Mouse (Mus musculus) MEL (cell line): ENCODE results near the gene 1700013G24Rik. TPM values are rescaled to one million over a fixed set of nuclear protein-coding genes. Genes with fewer than 3 reads are reported as not detected.

Experiments
- DNase-seq: peaks from one replicate; pipeline ENCODE4 v3.0.0; 2011; ENCODE audit warnings: low read depth, low spot score
- H3K27ac ChIP-seq: 2 replicates; pipeline ENCODE4 v1.5.1; 2012; ENCODE audit warnings: low read depth, mild to moderate bottlenecking, control low read depth, low read length, moderate library complexity; ENCODE audit not compliant: control insufficient read depth
- H3K27me3 ChIP-seq, 2 experiments: fragments of 150-350 bp in 1 of 2; sonication (generic) in 1 of 2; 2 replicates each; pipeline ENCODE4 v1.6.1; 2012; ENCODE audit warnings: low read length in 2 of 2, mild to moderate bottlenecking in 2 of 2, improper control_type of control experiment in 1 of 2, moderate library complexity in 1 of 2; ENCODE audit not compliant: insufficient read depth in 2 of 2, control insufficient read depth in 1 of 2
- H3K36me3 ChIP-seq, 2 experiments: 2 replicates each; pipeline ENCODE4 v1.6.1; 2012 to 2014; ENCODE audit warnings: low read length in 2 of 2, improper control_type of control experiment in 1 of 2, inconsistent platforms in 1 of 2, mild to moderate bottlenecking in 1 of 2; ENCODE audit not compliant: insufficient read depth in 2 of 2, control insufficient read depth in 1 of 2
- H3K4me1 ChIP-seq, 2 experiments: fragments of 150-350 bp in 1 of 2; sonication (generic) in 1 of 2; 2 replicates each; pipeline ENCODE4 v1.6.1; 2012; ENCODE audit warnings: low read length in 2 of 2, improper control_type of control experiment in 1 of 2, mild to moderate bottlenecking in 1 of 2; ENCODE audit not compliant: insufficient read depth in 2 of 2, control insufficient read depth in 1 of 2
- H3K4me3 ChIP-seq, 2 experiments: fragments of 150-350 bp in 1 of 2; sonication (generic) in 1 of 2; 2 replicates each; pipeline ENCODE4 v1.5.1; 2012; ENCODE audit warnings: low read depth in 2 of 2, low read length in 2 of 2, mild to moderate bottlenecking in 2 of 2, moderate library complexity in 2 of 2, control low read depth in 1 of 2, improper control_type of control experiment in 1 of 2; ENCODE audit not compliant: control insufficient read depth in 1 of 2, insufficient read depth in 1 of 2
- H3K79me2 ChIP-seq: 2 replicates; pipeline ENCODE4 v1.6.1; 2012; ENCODE audit warnings: mild to moderate bottlenecking, low read length, moderate library complexity; ENCODE audit not compliant: control insufficient read depth, poor library complexity, insufficient read depth
- H3K9ac ChIP-seq: 2 replicates; pipeline ENCODE4 v1.6.1; 2012; ENCODE audit warnings: low read depth, mild to moderate bottlenecking, control low read depth, low read length, moderate library complexity; ENCODE audit not compliant: control insufficient read depth, poor library complexity, severe bottlenecking
- H3K9me3 ChIP-seq: fragments of 150-350 bp; sonication (generic); replicated peaks from 2 replicates; pipeline ENCODE4 v1.6.1; 2012; ENCODE audit warnings: mild to moderate bottlenecking, low read length, improper control_type of control experiment, moderate library complexity; ENCODE audit not compliant: insufficient read depth
- CTCF ChIP-seq, 3 experiments: IDR thresholded peaks in 2 of 3; conservative IDR thresholded peaks in 1 of 3; 2 replicates each; pipeline ENCODE4 v1.5.1; 2011 to 2012; ENCODE audit warnings: low read length in 3 of 3, low read depth in 2 of 3, mild to moderate bottlenecking in 2 of 3, improper control_type of control experiment in 1 of 3, inconsistent platforms in 1 of 3, mixed read lengths in 1 of 3, moderate library complexity in 1 of 3; ENCODE audit not compliant: control insufficient read depth in 1 of 3, insufficient read depth in 1 of 3, poor library complexity in 1 of 3, severe bottlenecking in 1 of 3
- E2F4 ChIP-seq: IDR thresholded peaks from 2 replicates; pipeline ENCODE4 v1.6.1; 2011; ENCODE audit warnings: low read depth, low read length, improper control_type of control experiment, borderline replicate concordance
- ETS1 ChIP-seq: IDR thresholded peaks from 2 replicates; pipeline ENCODE4 v1.6.1; 2012; ENCODE audit warnings: low read depth, mild to moderate bottlenecking, inconsistent platforms, low read length, improper control_type of control experiment, moderate library complexity
- GATA1 ChIP-seq: IDR thresholded peaks from 2 replicates; pipeline ENCODE4 v1.6.1; 2011; ENCODE audit warnings: low read depth, low read length, improper control_type of control experiment
- HCFC1 ChIP-seq: IDR thresholded peaks from 2 replicates; pipeline ENCODE4 v1.6.1; 2012; ENCODE audit warnings: low read depth, mild to moderate bottlenecking, inconsistent platforms, low read length, improper control_type of control experiment, moderate library complexity
- KAT2A ChIP-seq: conservative IDR thresholded peaks from 2 replicates; pipeline ENCODE4 v1.6.1; 2012; ENCODE audit warnings: low read depth, low read length, improper control_type of control experiment, inconsistent platforms
- MAFK ChIP-seq: IDR thresholded peaks from 2 replicates; pipeline ENCODE4 v1.6.1; 2011; ENCODE audit warnings: low read depth, mild to moderate bottlenecking, low read length, improper control_type of control experiment, borderline replicate concordance
- MAX ChIP-seq: IDR thresholded peaks from 2 replicates; pipeline ENCODE4 v1.6.1; 2011; ENCODE audit warnings: low read length, improper control_type of control experiment
- MAZ ChIP-seq: IDR thresholded peaks from 2 replicates; pipeline ENCODE4 v1.6.1; 2012; ENCODE audit warnings: low read depth, mild to moderate bottlenecking, inconsistent platforms, low read length, improper control_type of control experiment
- MEF2A ChIP-seq: IDR thresholded peaks from 2 replicates; pipeline ENCODE4 v1.6.1; 2014; ENCODE audit warnings: low read depth, mild to moderate bottlenecking, inconsistent platforms, low read length, improper control_type of control experiment; ENCODE audit not compliant: poor library complexity, insufficient replicate concordance, severe bottlenecking; ENCODE audit errors: extremely low read depth
- MYB ChIP-seq: IDR thresholded peaks from 2 replicates; pipeline ENCODE4 v1.6.1; 2011; ENCODE audit warnings: mild to moderate bottlenecking, low read depth, low read length, improper control_type of control experiment
- MYC ChIP-seq: IDR thresholded peaks from 2 replicates; pipeline ENCODE4 v1.6.1; 2011; ENCODE audit warnings: low read depth, mild to moderate bottlenecking, low read length, improper control_type of control experiment, moderate library complexity
- NELFE ChIP-seq: IDR thresholded peaks from 2 replicates; pipeline ENCODE4 v1.6.1; 2011; ENCODE audit warnings: low read depth, low read length, improper control_type of control experiment
- NRF1 ChIP-seq: IDR thresholded peaks from 2 replicates; pipeline ENCODE4 v1.6.1; 2014; ENCODE audit warnings: low read depth, mild to moderate bottlenecking, inconsistent platforms, low read length, improper control_type of control experiment, moderate library complexity; ENCODE audit not compliant: poor library complexity, insufficient read depth, severe bottlenecking
- POLR2A ChIP-seq, 2 experiments: IDR thresholded peaks; 2 replicates each; pipeline ENCODE4 v1.6.1; 2011 to 2012; ENCODE audit warnings: low read length in 2 of 2, mild to moderate bottlenecking in 2 of 2, control low read depth in 1 of 2, improper control_type of control experiment in 1 of 2, low read depth in 1 of 2, moderate library complexity in 1 of 2; ENCODE audit not compliant: control insufficient read depth in 1 of 2, insufficient read depth in 1 of 2, poor library complexity in 1 of 2
- POLR2AphosphoS2 ChIP-seq: IDR thresholded peaks from 2 replicates; pipeline ENCODE4 v1.6.1; 2011; ENCODE audit warnings: low read length, improper control_type of control experiment
- POLR2AphosphoS5 ChIP-seq: IDR thresholded peaks from 2 replicates; pipeline ENCODE4 v1.6.1; 2012; ENCODE audit warnings: low read depth, borderline replicate concordance, mild to moderate bottlenecking, inconsistent platforms, low read length, moderate library complexity, mixed read lengths
- SIN3A ChIP-seq: IDR thresholded peaks from 2 replicates; pipeline ENCODE4 v1.6.1; 2012; ENCODE audit warnings: low read length, improper control_type of control experiment, inconsistent platforms
- TAL1 ChIP-seq: IDR thresholded peaks from 2 replicates; pipeline ENCODE4 v1.6.1; 2012; ENCODE audit warnings: mild to moderate bottlenecking, inconsistent platforms, low read length, moderate library complexity, mixed read lengths
- TCF12 ChIP-seq: IDR thresholded peaks from 2 replicates; pipeline ENCODE4 v1.6.1; 2014; ENCODE audit warnings: low read depth, mild to moderate bottlenecking, inconsistent platforms, low read length, improper control_type of control experiment, moderate library complexity
- UBTF ChIP-seq: IDR thresholded peaks from 2 replicates; pipeline ENCODE4 v1.6.1; 2012; ENCODE audit warnings: low read depth, mild to moderate bottlenecking, inconsistent platforms, low read length, improper control_type of control experiment, moderate library complexity, borderline replicate concordance; ENCODE audit not compliant: insufficient read depth
- USF1 ChIP-seq: IDR thresholded peaks from 2 replicates; pipeline ENCODE4 v1.6.1; 2014; ENCODE audit warnings: low read depth, mild to moderate bottlenecking, inconsistent platforms, low read length, improper control_type of control experiment, moderate library complexity
- ZKSCAN1 ChIP-seq: IDR thresholded peaks from 2 replicates; pipeline ENCODE4 v1.6.1; 2012; ENCODE audit warnings: low read depth, mild to moderate bottlenecking, inconsistent platforms, low read length, improper control_type of control experiment, moderate library complexity
- ZMIZ1 ChIP-seq: IDR thresholded peaks from 2 replicates; pipeline ENCODE4 v1.6.1; 2012; ENCODE audit warnings: low read depth, mild to moderate bottlenecking, inconsistent platforms, low read length, improper control_type of control experiment, moderate library complexity
- polyA plus RNA-seq, 2 experiments: library from polyadenylated mRNA; stranded (reverse) in 1 of 2; unstranded in 1 of 2; fragments of >175 nt in 1 of 2; fragments of >200 nt in 1 of 2; gene quantifications; 2 replicates each; pipeline versions ENCODE4 v1.2.1 to v1.2.4; 2012; ENCODE audit warnings: low replicate concordance in 2 of 2, low read depth in 1 of 2; ENCODE audit not compliant: insufficient read length in 2 of 2, insufficient read depth in 1 of 2, missing spikeins in 1 of 2
- total RNA-seq: library from RNA; depleted of rRNA; stranded (reverse); fragments of 300-350 nt; gene quantifications from 2 replicates; pipeline ENCODE4 v1.2.3, GENCODE M21; 2012

The 1700013G24Rik gene
- total and polyA plus RNA-seq, 3 experiments = not detected

DNA sequence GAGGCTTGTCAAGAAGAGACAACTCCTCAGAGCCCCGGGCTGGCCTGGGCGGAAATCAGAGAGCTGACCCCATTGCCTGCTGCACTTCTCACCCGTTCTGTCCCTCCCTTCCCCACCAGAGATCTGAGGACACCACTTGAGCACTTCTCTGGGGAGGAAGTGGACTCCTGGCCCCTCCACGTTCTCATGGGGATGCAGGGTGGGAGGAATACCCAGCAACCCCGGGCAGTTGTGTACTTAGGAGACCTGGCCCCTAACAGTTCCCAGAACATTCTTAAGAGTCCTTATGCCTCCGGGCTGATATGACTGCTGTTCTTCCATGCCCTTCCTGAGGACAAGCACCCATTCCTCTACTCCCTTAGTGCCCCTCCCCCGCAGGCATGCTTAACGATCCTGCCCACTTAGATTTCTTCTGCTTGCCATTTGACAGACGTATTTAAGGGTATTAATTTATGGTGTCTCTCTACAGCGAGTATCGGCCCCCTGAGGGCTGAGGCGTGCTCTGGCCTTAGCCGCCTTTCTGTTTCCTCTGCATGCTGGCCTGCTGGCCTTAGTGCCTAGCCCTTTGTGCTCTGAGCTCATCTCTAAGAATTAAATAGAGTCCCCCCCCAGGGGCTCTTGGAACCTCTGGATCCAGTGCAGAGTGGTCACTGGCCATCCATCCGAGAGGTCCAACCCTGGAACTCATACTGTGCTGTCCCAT, 32.3 kb downstream of the 1700013G24Rik start:
- DNase-seq = no peak
- H3K79me2 ChIP-seq = no peaks in the 10 kb centered on the region
- no peaks in the 10 kb centered on the region for H3K36me3 ChIP-seq
- TF ChIP-seq USF1 (no peak), POLR2AphosphoS5 (no peak), MEF2A (no peak), TCF12 (no peak), POLR2A (IDR thresholded peaks at IDR 0.05; ENCODE audit: control insufficient read depth in 1 of 2, insufficient read depth in 1 of 2, low read depth in 1 of 2, low read length in 2 of 2, poor library complexity in 1 of 2) (no peak), TAL1 (no peak), ETS1 (no peak), MYC (no peak), ZKSCAN1 (no peak), KAT2A (no peak), NRF1 (no peak), MAFK (no peak), UBTF (no peak)
- H3K9me3 ChIP-seq = no peaks in the 10 kb centered on the region
- no peak overlapping the region for H3K27ac ChIP-seq
- no peaks in the 10 kb centered on the region for H3K27me3 ChIP-seq
- H3K4me3 ChIP-seq = no peak overlapping the region
- no peak overlapping the region for H3K9ac ChIP-seq
- H3K4me1 ChIP-seq = peaks cover 0 to 5% of the 10 kb centered on the region in 2 experiments; a peak in 1 of 4 replicates

DNA sequence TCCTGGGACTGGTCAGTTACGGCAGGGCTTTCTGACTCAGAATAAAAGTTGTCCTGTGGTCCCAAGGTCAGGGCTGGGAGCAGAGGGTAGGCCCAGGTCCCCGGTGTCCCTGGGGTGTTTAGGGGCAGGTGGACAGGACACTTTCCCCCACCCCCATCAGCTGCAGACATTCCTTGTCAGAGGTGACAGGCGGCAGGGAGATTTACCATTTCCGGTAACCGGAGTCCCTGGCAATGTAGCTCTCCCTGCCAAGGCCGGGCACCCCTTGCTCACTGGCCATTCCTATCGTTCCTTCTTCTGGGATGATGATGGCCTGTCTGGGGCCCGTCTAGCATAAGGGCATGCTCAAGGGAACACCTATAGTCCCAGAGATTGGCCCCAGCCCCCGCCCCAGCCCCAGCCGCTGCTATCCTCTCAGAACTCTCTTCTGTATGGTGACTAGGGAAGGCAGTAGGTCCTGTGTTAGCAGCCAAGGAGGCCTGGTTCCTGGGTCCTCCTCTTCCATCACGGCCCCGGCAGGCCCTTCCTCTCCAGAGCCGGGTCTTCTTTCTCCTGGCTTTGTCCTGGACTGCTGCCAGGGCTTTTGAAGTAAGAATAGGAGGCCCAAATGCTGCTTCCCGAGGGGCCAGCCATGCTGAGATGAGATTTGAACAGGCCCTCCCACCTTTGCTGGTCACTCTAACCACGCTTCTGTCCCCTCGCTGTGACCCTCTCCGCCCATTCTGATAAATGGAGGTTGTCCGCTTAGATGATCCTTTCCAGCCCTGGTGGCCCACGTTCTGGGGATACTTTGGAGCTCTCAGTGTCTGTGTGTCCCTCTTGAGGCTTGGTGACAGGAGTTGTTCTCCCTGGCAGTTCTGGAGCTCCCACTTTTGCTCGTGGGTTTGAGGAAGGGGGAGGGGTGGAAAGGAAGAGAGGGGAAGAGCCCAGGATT, 33.3 kb downstream of the 1700013G24Rik start:
- Histone ChIP-seq H3K27me3 (no peaks in the 10 kb centered on the region), H3K27ac (no peak overlapping the region)

More for the DNA sequence above, 33.3 kb downstream of the 1700013G24Rik start:
- Histone ChIP-seq H3K79me2 (no peaks in the 10 kb centered on the region), H3K36me3 (no peaks in the 10 kb centered on the region), H3K9ac (no peak overlapping the region), H3K4me3 (no peak overlapping the region)
- TF ChIP-seq POLR2AphosphoS5 (no peak), POLR2AphosphoS2 (no peak), MAZ (no peak), NELFE (no peak), MYB (no peak), NRF1 (no peak), ETS1 (no peak), GATA1 (no peak), ZKSCAN1 (no peak), CTCF (IDR thresholded peaks at IDR 0.05 in 2 of 3, conservative IDR thresholded peaks at IDR 0.05 in 1 of 3; ENCODE audit: control insufficient read depth in 1 of 3, insufficient read depth in 1 of 3, low read depth in 2 of 3, low read length in 3 of 3, poor library complexity in 1 of 3, severe bottlenecking in 1 of 3) (no peak), E2F4 (no peak), POLR2A (IDR thresholded peaks at IDR 0.05; ENCODE audit: control insufficient read depth in 1 of 2, insufficient read depth in 1 of 2, low read depth in 1 of 2, low read length in 2 of 2, poor library complexity in 1 of 2) (no peak), USF1 (no peak), HCFC1 (no peak), KAT2A (no peak), ZMIZ1 (no peak), MAX (no peak), SIN3A (no peak)
- TF ChIP-seq, all 39 proteins: peak for 0
- no peak for DNase-seq
- H3K4me1 ChIP-seq = peaks cover 0 to 5% of the 10 kb centered on the region in 2 experiments; a peak in 1 of 4 replicates
- H3K9me3 ChIP-seq = no peaks in the 10 kb centered on the region
